Mouse (Mus musculus) forebrain, postnatal 0 days (tissue): ENCODE data around the gene Gm10486. TPM values are rescaled to one million over a fixed set of nuclear protein-coding genes. Genes with fewer than 3 reads are reported as not detected.
"Not testable (repeated sequence)": the region's sequence is repeated elsewhere in the genome, so short reads cannot be mapped to it uniquely, and the experiment has no call there.

Experiments
- ATAC-seq: fragments of 200-750 bp; cut with Nextera tagmentation; 2 replicates; pipeline ENCODE4 v1.8.0; 2017; ENCODE audit warnings: mild to moderate bottlenecking, moderate library complexity
- DNase-seq: peaks from one replicate; pipeline ENCODE4 v3.0.0-alpha.2; 2015
- H3K27ac ChIP-seq: fragments of 300-500 bp; sonication (generic); 2 replicates; pipeline ENCODE4 v1.5.1; 2014; ENCODE audit warnings: low read depth, mild to moderate bottlenecking, antibody characterized with exemption, low read length, moderate library complexity, mixed read lengths
- H3K27me3 ChIP-seq: fragments of 300-500 bp; sonication (generic); 2 replicates; pipeline ENCODE4 v1.6.1; 2014; ENCODE audit warnings: mild to moderate bottlenecking, low read length, mixed read lengths; ENCODE audit not compliant: insufficient read depth
- H3K36me3 ChIP-seq: fragments of 300-500 bp; sonication (generic); 2 replicates; pipeline ENCODE4 v1.6.1; 2014; ENCODE audit warnings: mild to moderate bottlenecking, moderate library complexity; ENCODE audit not compliant: insufficient read depth
- H3K4me1 ChIP-seq: fragments of 300-500 bp; sonication (generic); 2 replicates; pipeline ENCODE4 v1.6.1; 2014; ENCODE audit warnings: antibody characterized with exemption; ENCODE audit not compliant: insufficient read depth
- H3K4me2 ChIP-seq: fragments of 300-500 bp; sonication (generic); 2 replicates; pipeline ENCODE4 v1.6.1; 2014; ENCODE audit warnings: low read depth, mild to moderate bottlenecking, moderate library complexity
- H3K4me3 ChIP-seq: fragments of 300-500 bp; sonication (generic); 2 replicates; pipeline ENCODE4 v1.5.1; 2014; ENCODE audit warnings: low read depth, low read length, mixed read lengths
- H3K9ac ChIP-seq: fragments of 300-500 bp; sonication (generic); 2 replicates; pipeline ENCODE4 v1.6.1; 2014; ENCODE audit warnings: mild to moderate bottlenecking
- H3K9me3 ChIP-seq: fragments of 300-500 bp; sonication (generic); 2 replicates; pipeline ENCODE4 v1.6.1; 2016; ENCODE audit warnings: low read length
- WGBS: fragments of 180-500 bp; shearing (Covaris S2); extraction: QIAGEN DNeasy Blood & Tissue Kit; methylation state at CpG from one replicate; pipeline ENCODE4 v1.1.7; 2014; 5-methylcytosine and 5-hydroxymethylcytosine counted together
- polyA plus RNA-seq: library from polyadenylated mRNA; unstranded; fragments of >200 nt; fragmentation: Nextera tagmentation; extraction: Ambion mirVana; gene quantifications from 2 replicates; pipeline ENCODE4 v1.2.1, GENCODE M21; 2015
- total RNA-seq: library from RNA; depleted of rRNA; stranded (reverse); fragments of >200 nt; gene quantifications from 2 replicates; pipeline ENCODE4 v1.2.3, GENCODE M21; 2014; rRNA removed

Gene Gm10486
- total RNA-seq: not detected in 2 replicates
- not detected in 2 replicates for polyA plus RNA-seq

DNA sequence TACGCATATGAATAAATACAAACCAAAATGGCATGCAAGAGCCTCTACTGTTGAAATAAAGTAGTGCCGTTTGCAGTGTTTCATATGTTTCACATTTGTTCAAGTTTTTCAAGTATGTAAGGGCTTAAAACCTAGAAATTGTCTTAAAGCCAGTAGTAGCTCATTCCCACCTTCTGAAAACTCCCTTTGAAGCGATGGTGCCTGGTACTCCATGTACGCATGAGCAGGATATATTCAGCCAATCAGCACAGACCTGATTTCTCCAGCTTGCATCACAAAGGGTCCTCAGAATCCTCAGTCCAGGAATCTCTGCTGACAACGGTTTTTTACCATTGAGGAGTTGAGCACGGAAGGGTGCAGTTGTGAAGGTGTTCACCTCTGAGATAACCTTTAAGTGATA is at the start of gene Gm10486:
Gene Gm10486 (plus strand): TSS at position 301 of the 400 bp plus-strand sequence.
- H3K4me1 ChIP-seq, H3K27ac ChIP-seq, ATAC-seq, H3K27me3 ChIP-seq, H3K9ac ChIP-seq, H3K36me3 ChIP-seq, H3K4me2 ChIP-seq, H3K9me3 ChIP-seq, DNase-seq, H3K4me3 ChIP-seq: not testable (repeated sequence)
- no CpG with 5 or more reads among the region's 6 CpGs for WGBS
